Mouse (Mus musculus) left cerebral cortex, adult 18-20 months (tissue): ENCODE results near the gene Zkscan4. TPM values are rescaled to one million over a fixed set of nuclear protein-coding genes. Genes with fewer than 3 reads are reported as not detected.

Source experiments
- DNase-seq, 2 experiments: peaks; one replicate each; pipeline ENCODE4 v3.0.0; 2021 to 2022; ENCODE audit warnings: low spot score in 2 of 2, mixed read lengths in 1 of 2
- microRNA-seq, 2 experiments: library from miRNA; unstranded; fragments of <30 nt; microRNA quantifications; one replicate each; pipeline ENCODE4 v1.2.0; 2021
- total RNA-seq, 2 experiments: library from RNA; stranded (reverse); gene quantifications; 2 replicates each; pipeline ENCODE4 v1.2.3; 2021

Zkscan4 gene
- total RNA-seq, 2 experiments from 2014 or later: 5.7 to 6.4 TPM

GRCm38 (mm10) chr13:21502296-21502695, 23.6 kb downstream of the Zkscan4 start:
- DNase-seq: no peak

GRCm38 (mm10) chr13:21506221-21506649, 27.5 kb downstream of the Zkscan4 start:
- DNase-seq: peak; percentile 67 to 80

GRCm38 (mm10) chr13:21530136-21530535, 51.4 kb downstream of the Zkscan4 start:
- no peak for DNase-seq

GRCm38 (mm10) chr13:21530781-21531201, 52.1 kb downstream of the Zkscan4 start, which contains the start of gene Zkscan8:
Zkscan8 (minus strand) TSS chr13:21531120.
- peak; percentile 85 to 88 for DNase-seq

Small RNA genes lying within 50 kb of the gene (microRNA-seq; reads per million reads assigned to microRNA genes)
- gene Mir1896: 0 reads per million in 2 experiments

Other genes with a start within 250 kb of the Zkscan4 start
- gene Gpx5, start 186.2 kb upstream of the Zkscan4 start, total RNA-seq: not detected
- gene Gpx6, start 166.8 kb upstream of the Zkscan4 start, total RNA-seq: under 1 TPM; 0.33 to 0.37 TPM
- gene Olfr1367, start 132.0 kb upstream of the Zkscan4 start, total RNA-seq: not detected
- 1 to 10 TPM; 8.3 to 8.9 TPM for gene Zscan12, start 116.1 kb upstream of the Zkscan4 start, total RNA-seq
- gene Zkscan3, start 76.2 kb upstream of the Zkscan4 start, total RNA-seq: 10 to 100 TPM; 36.0 to 38.1 TPM
- gene Pgbd1, start 37.8 kb upstream of the Zkscan4 start, total RNA-seq: 1 to 10 TPM in 1 of 2 experiments, under 1 TPM in 1; 0.98 to 1.5 TPM
- gene Zscan26, start 25.2 kb upstream of the Zkscan4 start, total RNA-seq: 10 to 100 TPM; 58.1 to 60.4 TPM
- under 1 TPM; 0.58 to 0.84 TPM for gene Nkapl, start 10.4 kb upstream of the Zkscan4 start, total RNA-seq
- gene Gm10065, start 534 bp downstream of the Zkscan4 start, total RNA-seq: not detected
- gene AK157302, start 16.3 kb downstream of the Zkscan4 start, total RNA-seq: 10 to 100 TPM; 21.6 to 25.9 TPM
- 10 to 100 TPM; 60.5 to 66.3 TPM for gene Gm11273, start 22.5 kb downstream of the Zkscan4 start, total RNA-seq
- 10 to 100 TPM; 13.1 to 18.5 TPM for gene Zkscan8, start 52.2 kb downstream of the Zkscan4 start, total RNA-seq
- gene Olfr1366, start 63.9 kb downstream of the Zkscan4 start, total RNA-seq: not detected
- gene Olfr1535, start 81.0 kb downstream of the Zkscan4 start, total RNA-seq: not detected
- gene Olfr1364, start 102.9 kb downstream of the Zkscan4 start, total RNA-seq: not detected
- gene Olfr1362, start 135.1 kb downstream of the Zkscan4 start, total RNA-seq: not detected
- not detected for gene Olfr11, start 163.6 kb downstream of the Zkscan4 start, total RNA-seq
- gene Olfr1361, start 184.5 kb downstream of the Zkscan4 start, total RNA-seq: not detected
- gene Olfr1360, start 198.5 kb downstream of the Zkscan4 start, total RNA-seq: not detected
- gene Olfr1359, start 219.2 kb downstream of the Zkscan4 start, total RNA-seq: not detected
- gene Hist1h2bl, start 237.2 kb downstream of the Zkscan4 start, total RNA-seq: 10 to 100 TPM; 20.0 to 20.4 TPM
- gene Hist1h2ai, start 237.5 kb downstream of the Zkscan4 start, total RNA-seq: 10 to 100 TPM; 20.3 to 34.8 TPM
- 10 to 100 TPM; 57.9 to 62.6 TPM for gene Hist1h3h, start 238.8 kb downstream of the Zkscan4 start, total RNA-seq
- 1 to 10 TPM; 2.7 to 2.9 TPM for gene Hist1h2bm, start 243.1 kb downstream of the Zkscan4 start, total RNA-seq